Mouse (Mus musculus) kidney, embryonic 14.5 days (tissue): ENCODE results near the gene Cdkal1. TPM values are rescaled to one million over a fixed set of nuclear protein-coding genes. Genes with fewer than 3 reads are reported as not detected.

Source experiments
- ATAC-seq: fragments of 200-750 bp; cut with Nextera tagmentation; 2 replicates; pipeline ENCODE4 v1.8.0; 2017; ENCODE audit warnings: moderate number of reproducible peaks, mild to moderate bottlenecking, moderate TSS enrichment, moderate library complexity; ENCODE audit not compliant: low FRiP score, low TSS enrichment
- H3K27ac ChIP-seq: fragments of 300-500 bp; sonication (generic); 2 replicates; pipeline ENCODE4 v1.5.1; 2014; ENCODE audit warnings: low read depth, mild to moderate bottlenecking, low read length, moderate library complexity, mixed read lengths
- H3K27me3 ChIP-seq: fragments of 300-500 bp; sonication (generic); 2 replicates; pipeline ENCODE4 v1.6.1; 2014; ENCODE audit warnings: mild to moderate bottlenecking, low read length; ENCODE audit not compliant: control insufficient read depth, insufficient read depth
- H3K36me3 ChIP-seq: fragments of 300-500 bp; sonication (generic); 2 replicates; pipeline ENCODE4 v1.6.1; 2014; ENCODE audit warnings: low read length, mixed read lengths; ENCODE audit not compliant: control insufficient read depth, insufficient read depth
- H3K4me1 ChIP-seq: fragments of 300-500 bp; sonication (generic); 2 replicates; pipeline ENCODE4 v1.6.1; 2014; ENCODE audit warnings: low read length, mixed read lengths; ENCODE audit not compliant: control insufficient read depth, insufficient read depth
- H3K4me2 ChIP-seq: fragments of 300-500 bp; sonication (generic); replicated peaks from 2 replicates; pipeline ENCODE4 v1.6.1; 2014; ENCODE audit warnings: low read depth, mild to moderate bottlenecking, low read length
- H3K4me3 ChIP-seq: fragments of 300-500 bp; sonication (generic); 2 replicates; pipeline ENCODE4 v1.5.1; 2014; ENCODE audit warnings: mild to moderate bottlenecking, low read length
- H3K9ac ChIP-seq: fragments of 300-500 bp; sonication (generic); 2 replicates; pipeline ENCODE4 v1.6.1; 2014; ENCODE audit warnings: low read depth, mild to moderate bottlenecking, low read length, moderate library complexity
- H3K9me3 ChIP-seq: fragments of 300-500 bp; sonication (generic); 2 replicates; pipeline ENCODE4 v1.6.1; 2016; ENCODE audit warnings: low read length; ENCODE audit not compliant: control insufficient read depth
- WGBS: fragments of 180-500 bp; shearing (Covaris S2); extraction: QIAGEN DNeasy Blood & Tissue Kit; methylation state at CpG from one replicate; pipeline ENCODE4 v1.1.7; 2014; 5-methylcytosine and 5-hydroxymethylcytosine counted together
- polyA plus RNA-seq: library from polyadenylated mRNA; unstranded; fragments of >200 nt; fragmentation: Nextera tagmentation; extraction: Ambion mirVana; gene quantifications from 2 replicates; pipeline ENCODE4 v1.2.1, GENCODE M21; 2014

Cdkal1 gene
- polyA plus RNA-seq, 1 experiment from 2014 or later, result 35.9 TPM

DNA sequence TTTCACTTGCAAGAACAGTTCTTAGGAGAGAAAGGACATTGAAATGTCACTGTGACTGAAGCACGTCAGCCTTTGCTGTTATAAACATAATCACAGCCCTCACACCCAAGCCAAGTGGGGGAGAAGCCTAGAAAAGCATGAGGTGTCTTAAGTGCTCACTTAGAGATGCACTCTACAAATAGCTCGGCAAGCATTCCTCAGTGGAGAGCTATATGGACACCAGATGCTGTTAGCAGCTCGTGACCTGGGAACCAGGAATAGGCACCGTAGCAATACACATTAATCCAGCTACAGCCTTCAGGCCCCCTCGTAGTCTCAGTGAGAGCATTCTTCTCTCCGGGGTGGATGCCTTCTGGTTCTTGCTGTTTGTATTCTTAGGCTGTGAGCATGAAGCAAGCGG, 664.9 kb downstream of the Cdkal1 start:
- H3K4me2 ChIP-seq, result no peak overlapping the region
- no peaks in the 10 kb centered on the region for H3K27me3 ChIP-seq
- H3K36me3 ChIP-seq, result no peaks in the 10 kb centered on the region
- no peaks in the 10 kb centered on the region for H3K9me3 ChIP-seq
- no peak overlapping the region for H3K27ac ChIP-seq
- no peak for ATAC-seq
- no peak overlapping the region for H3K4me3 ChIP-seq
- 69% methylated on average over 7 of the region's 7 CpGs for whole genome bisulfite sequencing
- H3K9ac ChIP-seq, result no peak overlapping the region
- no peaks in the 10 kb centered on the region for H3K4me1 ChIP-seq

DNA sequence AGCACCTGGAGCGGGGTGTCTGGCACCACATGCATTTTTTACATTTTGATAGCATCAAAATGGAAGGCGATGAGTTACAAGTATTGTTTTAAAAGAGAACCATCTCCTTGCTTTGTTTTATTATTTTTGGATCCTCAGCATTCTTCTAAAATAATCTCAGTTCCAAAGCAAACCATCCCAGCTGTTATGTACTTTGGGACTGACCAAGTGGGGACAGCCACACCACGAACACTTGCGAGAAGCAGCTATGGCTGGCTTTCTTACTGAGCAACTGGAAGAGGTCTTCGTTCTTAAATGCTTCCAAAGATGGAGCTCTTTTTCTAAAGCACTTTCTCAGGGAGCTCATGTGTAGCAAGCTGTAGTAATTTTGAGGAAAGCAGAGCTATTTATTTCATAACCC, 668.7 kb downstream of the Cdkal1 start:
- H3K9ac ChIP-seq, result no peak overlapping the region
- H3K4me1 ChIP-seq, result no peaks in the 10 kb centered on the region
- H3K27ac ChIP-seq, result no peak overlapping the region
- WGBS, result 88% methylated on average over 5 of the region's 5 CpGs
- no peaks in the 10 kb centered on the region for H3K27me3 ChIP-seq
- H3K4me2 ChIP-seq, result no peak overlapping the region
- no peak overlapping the region for H3K4me3 ChIP-seq
- ATAC-seq, result no peak
- H3K36me3 ChIP-seq, result no peaks in the 10 kb centered on the region
- H3K9me3 ChIP-seq, result no peaks in the 10 kb centered on the region

DNA sequence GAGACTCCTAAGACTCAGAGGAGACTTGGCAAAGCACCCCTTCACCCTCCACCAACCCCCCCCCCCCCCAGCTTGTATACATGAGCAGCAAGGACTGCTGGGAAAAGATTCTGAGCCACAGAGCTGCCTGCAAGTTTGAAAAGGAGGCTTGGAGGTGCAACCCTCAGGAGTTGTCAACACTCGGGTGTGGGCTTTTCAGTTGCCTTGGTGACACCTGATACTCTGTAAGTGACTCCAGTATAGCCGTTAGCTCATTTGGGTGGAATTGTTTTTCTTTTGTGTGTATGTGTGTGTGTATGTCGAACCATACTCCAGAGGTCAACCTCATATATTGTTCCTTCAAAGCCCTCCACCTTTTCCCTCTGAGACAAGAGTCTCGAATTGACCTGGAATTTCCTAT, 669.9 kb downstream of the Cdkal1 start:
- WGBS, result 28% methylated on average over 4 of the region's 4 CpGs
- Histone ChIP-seq H3K9ac (no peak overlapping the region), H3K4me2 (no peak overlapping the region), H3K4me3 (no peak overlapping the region), H3K9me3 (no peaks in the 10 kb centered on the region), H3K4me1 (no peaks in the 10 kb centered on the region), H3K27ac (no peak overlapping the region), H3K36me3 (no peaks in the 10 kb centered on the region), H3K27me3 (no peaks in the 10 kb centered on the region)
- ATAC-seq, result peak; percentile 52; the same call in 1 of the 2 replicates

DNA sequence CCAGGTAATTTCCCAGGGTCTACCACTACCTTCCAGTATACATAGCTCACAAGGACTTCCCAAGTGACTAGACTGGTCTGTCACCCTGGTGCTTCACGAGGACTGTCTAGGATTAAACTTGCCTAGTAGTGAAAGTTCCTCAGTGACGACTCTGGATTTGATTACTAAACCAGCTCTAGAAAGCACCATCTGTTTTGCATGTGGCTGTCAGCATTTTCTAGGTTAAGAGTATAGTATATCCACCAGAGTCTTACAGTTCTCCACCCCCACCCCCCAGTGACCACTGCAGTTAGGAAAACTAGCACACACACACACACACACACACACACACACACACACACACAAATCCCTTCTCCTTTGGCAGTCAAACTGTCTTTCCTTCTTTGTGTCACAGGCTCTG, 670.9 kb downstream of the Cdkal1 start:
- WGBS, result 82% methylated on average over 2 of the region's 2 CpGs
- no peaks in the 10 kb centered on the region for H3K4me1 ChIP-seq
- no peak overlapping the region for H3K27ac ChIP-seq
- H3K9me3 ChIP-seq, result no peaks in the 10 kb centered on the region
- no peak for ATAC-seq
- no peak overlapping the region for H3K4me3 ChIP-seq
- no peaks in the 10 kb centered on the region for H3K27me3 ChIP-seq
- H3K9ac ChIP-seq, result no peak overlapping the region
- no peaks in the 10 kb centered on the region for H3K36me3 ChIP-seq
- no peak overlapping the region for H3K4me2 ChIP-seq

DNA sequence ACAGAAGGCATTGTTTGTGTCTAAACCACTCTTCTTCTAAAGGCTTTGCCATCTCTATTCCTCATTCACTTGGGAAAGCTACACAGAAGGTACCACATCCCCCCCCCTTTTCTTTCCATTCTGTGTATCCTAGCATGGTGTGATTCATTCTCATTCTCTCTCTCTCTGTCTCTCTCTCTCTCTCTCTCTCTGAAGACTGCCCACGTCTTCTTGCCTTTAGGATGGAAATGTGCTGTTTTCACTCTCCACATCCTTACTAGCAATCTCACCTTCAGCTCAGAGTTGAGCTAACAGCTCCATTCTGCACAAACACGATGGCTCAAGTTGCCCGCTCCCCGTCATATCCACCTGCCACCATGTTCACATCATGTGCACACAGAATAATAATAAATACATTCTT, 675.6 kb downstream of the Cdkal1 start:
- H3K36me3 ChIP-seq, result no peaks in the 10 kb centered on the region
- no peaks in the 10 kb centered on the region for H3K9me3 ChIP-seq
- no peaks in the 10 kb centered on the region for H3K4me1 ChIP-seq
- no peak overlapping the region for H3K4me2 ChIP-seq
- H3K27ac ChIP-seq, result no peak overlapping the region
- 93% methylated on average over 4 of the region's 4 CpGs for WGBS
- no peak for ATAC-seq
- no peaks in the 10 kb centered on the region for H3K27me3 ChIP-seq
- no peak overlapping the region for H3K9ac ChIP-seq
- H3K4me3 ChIP-seq, result no peak overlapping the region

DNA sequence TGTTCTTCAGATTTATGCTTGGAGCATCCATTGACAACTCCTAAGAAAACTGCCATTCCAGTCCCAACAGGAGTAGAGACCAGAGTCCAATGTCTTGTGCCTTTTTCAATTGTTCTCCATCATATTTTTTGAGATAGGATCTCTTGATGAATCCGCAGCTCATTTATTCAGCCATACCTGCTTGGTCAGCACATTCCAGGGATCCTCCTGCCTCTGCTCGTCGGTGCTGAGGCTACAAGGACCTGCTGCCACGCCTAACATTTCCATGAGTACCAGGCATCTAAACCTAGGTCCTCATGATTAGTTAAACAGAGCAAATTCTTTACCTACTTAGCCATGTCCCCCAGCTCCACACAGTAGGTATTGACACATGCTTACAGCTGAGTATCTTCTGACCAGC, 676.2 kb downstream of the Cdkal1 start:
- no peaks in the 10 kb centered on the region for H3K9me3 ChIP-seq
- H3K4me2 ChIP-seq, result no peak overlapping the region
- no peaks in the 10 kb centered on the region for H3K36me3 ChIP-seq
- H3K27me3 ChIP-seq, result no peaks in the 10 kb centered on the region
- H3K4me1 ChIP-seq, result no peaks in the 10 kb centered on the region
- H3K9ac ChIP-seq, result no peak overlapping the region
- ATAC-seq, result no peak
- H3K4me3 ChIP-seq, result no peak overlapping the region
- H3K27ac ChIP-seq, result no peak overlapping the region
- WGBS, result 87% methylated on average over 4 of the region's 4 CpGs

DNA sequence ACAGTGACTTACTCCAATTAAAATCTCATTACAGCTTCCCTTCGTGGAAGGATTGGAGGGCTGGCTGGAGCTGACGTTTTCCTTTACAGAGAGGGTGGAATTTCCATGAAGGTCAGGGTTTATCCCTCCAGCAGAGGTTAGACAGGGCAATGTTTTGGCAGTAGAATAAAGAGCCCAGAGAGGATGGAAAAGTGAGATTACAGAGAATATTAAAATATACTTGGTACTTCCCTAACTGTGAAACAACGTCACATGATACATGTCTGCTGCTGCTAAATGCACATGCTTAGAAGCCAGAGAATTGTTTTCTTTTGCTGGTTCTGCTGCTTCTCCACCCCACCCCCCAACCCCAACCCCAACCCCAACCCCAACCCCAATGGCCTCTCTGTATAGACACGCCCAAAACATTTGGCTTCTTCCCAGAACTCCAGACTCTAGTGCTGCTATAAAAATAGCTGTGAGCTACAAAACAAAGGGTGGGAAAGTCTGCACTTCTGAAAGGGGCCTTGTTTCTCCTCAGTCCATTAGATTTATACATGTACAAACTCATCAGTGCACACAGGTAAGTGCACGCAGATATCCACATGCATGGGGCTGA, 677.5 kb downstream of the Cdkal1 start:
- 23% methylated on average over 5 of the region's 5 CpGs for WGBS
- Histone ChIP-seq H3K9me3 (no peaks in the 10 kb centered on the region), H3K4me2 (no peak overlapping the region), H3K27me3 (no peaks in the 10 kb centered on the region), H3K9ac (no peak overlapping the region), H3K4me3 (no peak overlapping the region), H3K27ac (no peak overlapping the region), H3K36me3 (no peaks in the 10 kb centered on the region), H3K4me1 (no peaks in the 10 kb centered on the region)
- peak; percentile 62; the same call in 1 of the 2 replicates for ATAC-seq

DNA sequence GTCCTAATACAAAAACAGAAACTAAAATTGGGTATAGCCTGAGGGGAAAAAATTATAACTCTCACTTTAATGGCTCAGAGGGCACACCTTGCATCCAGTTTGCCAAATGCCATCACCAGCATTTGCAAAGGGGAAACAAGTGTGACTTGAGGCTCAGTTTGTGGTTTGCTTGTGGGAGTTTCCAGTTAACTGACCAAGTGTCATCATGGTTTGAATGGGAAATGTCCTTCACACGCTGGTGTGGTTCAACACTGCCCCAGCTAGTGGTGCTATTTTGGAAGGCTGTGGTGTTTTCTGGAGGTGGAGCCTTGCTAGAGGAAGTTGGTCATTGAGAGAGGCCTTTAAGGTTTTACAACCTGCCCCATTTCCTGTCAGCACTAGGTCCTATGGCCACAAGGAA, 686.1 kb downstream of the Cdkal1 start:
- WGBS, result 47% methylated on average over 1 of the region's 1 CpGs
- no peaks in the 10 kb centered on the region for H3K9me3 ChIP-seq

DNA sequence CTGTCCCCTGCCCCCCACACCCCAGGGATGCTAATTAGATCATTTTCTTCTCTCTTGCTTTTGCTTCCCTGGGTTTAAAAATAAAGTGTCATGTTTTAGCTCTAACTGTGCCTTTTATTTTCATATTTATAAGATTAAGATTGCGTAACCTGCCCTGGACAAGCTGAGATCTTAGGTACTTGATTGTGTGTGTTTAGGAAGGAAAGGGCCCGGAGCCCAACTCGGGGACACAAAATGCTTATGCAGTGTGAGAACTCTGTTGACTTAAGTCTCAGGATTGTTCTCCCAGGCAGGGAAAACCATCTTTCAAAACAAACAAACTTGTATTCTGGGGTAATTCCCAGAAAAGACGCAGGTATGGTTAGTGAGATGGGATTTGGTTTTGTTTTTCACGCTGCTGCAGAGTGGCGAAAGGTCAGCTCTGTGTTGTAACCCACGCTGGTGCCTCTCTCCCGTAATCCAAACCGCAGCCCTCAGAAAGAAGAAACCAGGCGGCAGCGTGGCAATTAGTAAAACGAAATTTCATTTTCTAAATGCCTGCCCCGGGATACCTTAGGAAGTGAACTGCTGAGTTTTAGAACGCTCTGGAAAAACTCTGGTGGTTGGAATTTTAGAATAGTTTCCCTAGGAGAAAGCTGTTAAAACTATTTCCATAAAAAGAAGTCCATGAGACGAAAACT, 690.5 kb downstream of the Cdkal1 start:
- no peak overlapping the region for H3K4me2 ChIP-seq
- no peaks in the 10 kb centered on the region for H3K4me1 ChIP-seq
- H3K4me3 ChIP-seq, result no peak overlapping the region
- no peaks in the 10 kb centered on the region for H3K9me3 ChIP-seq
- H3K27me3 ChIP-seq, result no peaks in the 10 kb centered on the region
- no peaks in the 10 kb centered on the region for H3K36me3 ChIP-seq
- WGBS, result 37% methylated on average over 15 of the region's 15 CpGs
- H3K27ac ChIP-seq, result no peak overlapping the region
- H3K9ac ChIP-seq, result no peak overlapping the region
- no peak for ATAC-seq

More for the DNA sequence above, 686.1 kb downstream of the Cdkal1 start:
- H3K9ac ChIP-seq, result no peak overlapping the region
- ATAC-seq, result no peak
- no peak overlapping the region for H3K4me2 ChIP-seq
- no peaks in the 10 kb centered on the region for H3K36me3 ChIP-seq
- H3K4me1 ChIP-seq, result no peaks in the 10 kb centered on the region
- H3K27ac ChIP-seq, result no peak overlapping the region
- no peak overlapping the region for H3K4me3 ChIP-seq
- H3K27me3 ChIP-seq, result no peaks in the 10 kb centered on the region
